Mouse (Mus musculus) hindbrain, embryonic 16.5 days (tissue): ENCODE data around the gene Nckap5. TPM values are rescaled to one million over a fixed set of nuclear protein-coding genes. Genes with fewer than 3 reads are reported as not detected.

Experiments
- ATAC-seq: fragments of 200-750 bp; cut with Nextera tagmentation; 2 replicates; pipeline ENCODE4 v1.8.0; 2017; ENCODE audit warnings: moderate TSS enrichment, moderate library complexity
- H3K27ac ChIP-seq: fragments of 300-500 bp; sonication (generic); 2 replicates; pipeline ENCODE4 v1.5.1; 2014; ENCODE audit warnings: low read depth, mild to moderate bottlenecking, control low read depth, low read length, moderate library complexity
- H3K27me3 ChIP-seq: fragments of 300-500 bp; sonication (generic); replicated peaks from 2 replicates; pipeline ENCODE4 v1.6.1; 2014; ENCODE audit warnings: low read length; ENCODE audit not compliant: control insufficient read depth, insufficient read depth
- H3K36me3 ChIP-seq: fragments of 300-500 bp; sonication (generic); 2 replicates; pipeline ENCODE4 v1.6.1; 2014; ENCODE audit warnings: mild to moderate bottlenecking, low read length, moderate library complexity, mixed read lengths; ENCODE audit not compliant: control insufficient read depth, insufficient read depth
- H3K4me1 ChIP-seq: fragments of 300-500 bp; sonication (generic); 2 replicates; pipeline ENCODE4 v1.6.1; 2014; ENCODE audit warnings: low read depth, low read length; ENCODE audit not compliant: control insufficient read depth, insufficient read depth
- H3K4me2 ChIP-seq: fragments of 300-500 bp; sonication (generic); 2 replicates; pipeline ENCODE4 v1.6.1; 2014; ENCODE audit warnings: mild to moderate bottlenecking, low read length, control low read depth, moderate library complexity
- H3K4me3 ChIP-seq: fragments of 300-500 bp; sonication (generic); 2 replicates; pipeline ENCODE4 v1.5.1; 2014; ENCODE audit warnings: mild to moderate bottlenecking, low read length, control low read depth, moderate library complexity
- H3K9ac ChIP-seq: fragments of 300-500 bp; sonication (generic); 2 replicates; pipeline ENCODE4 v1.6.1; 2014; ENCODE audit warnings: low read depth, mild to moderate bottlenecking, control low read depth, low read length, moderate library complexity
- H3K9me3 ChIP-seq: fragments of 300-500 bp; sonication (generic); 2 replicates; pipeline ENCODE4 v1.6.1; 2014; ENCODE audit warnings: mild to moderate bottlenecking, low read length, moderate library complexity; ENCODE audit not compliant: control insufficient read depth
- WGBS: fragments of 180-500 bp; shearing (Covaris S2); extraction: QIAGEN DNeasy Blood & Tissue Kit; methylation state at CpG from one replicate; pipeline ENCODE4 v1.1.7; 2014; 5-methylcytosine and 5-hydroxymethylcytosine counted together
- polyA plus RNA-seq: library from polyadenylated mRNA; unstranded; fragments of >200 nt; fragmentation: Nextera tagmentation; extraction: Ambion mirVana; gene quantifications from 2 replicates; pipeline ENCODE4 v1.2.1, GENCODE M21; 2015

The Nckap5 gene
- polyA plus RNA-seq, 1 experiment from 2014 or later, result 13.9 TPM

GRCm38 (mm10) chr1:126233196-126233595 lies 597.4 kb downstream of the Nckap5 start:
- Histone ChIP-seq H3K4me3 (no peak overlapping the region), H3K9me3 (no peaks in the 10 kb centered on the region), H3K36me3 (no peaks in the 10 kb centered on the region), H3K27ac (no peak overlapping the region), H3K27me3 (no peaks in the 10 kb centered on the region), H3K4me2 (no peak overlapping the region), H3K9ac (no peak overlapping the region), H3K4me1 (no peaks in the 10 kb centered on the region)
- WGBS, result 79% methylated on average over 4 of the region's 4 CpGs
- no peak for ATAC-seq

DNA sequence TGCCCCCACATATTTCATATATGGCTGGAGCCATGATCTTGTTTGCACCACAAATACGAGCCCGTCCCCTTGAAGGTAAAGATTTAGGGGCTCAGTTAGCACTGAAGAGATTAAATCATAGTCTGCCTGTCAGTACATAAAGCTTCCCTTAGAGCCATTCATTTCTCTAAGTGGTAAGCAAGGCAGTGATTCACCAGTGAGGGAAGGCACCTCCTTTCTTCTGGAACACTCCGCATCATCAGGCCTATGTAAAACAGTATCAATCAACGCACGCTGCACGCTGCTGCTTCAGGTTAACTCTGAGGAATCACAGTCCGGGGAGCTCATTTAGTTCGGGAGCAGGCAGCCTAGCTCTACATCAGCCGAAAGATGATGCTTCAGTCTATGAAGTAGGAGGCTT lies 599.4 kb downstream of the Nckap5 start:
- 76% methylated on average over 9 of the region's 9 CpGs for WGBS
- no peak for ATAC-seq
- H3K4me2 ChIP-seq, result no peak overlapping the region

DNA sequence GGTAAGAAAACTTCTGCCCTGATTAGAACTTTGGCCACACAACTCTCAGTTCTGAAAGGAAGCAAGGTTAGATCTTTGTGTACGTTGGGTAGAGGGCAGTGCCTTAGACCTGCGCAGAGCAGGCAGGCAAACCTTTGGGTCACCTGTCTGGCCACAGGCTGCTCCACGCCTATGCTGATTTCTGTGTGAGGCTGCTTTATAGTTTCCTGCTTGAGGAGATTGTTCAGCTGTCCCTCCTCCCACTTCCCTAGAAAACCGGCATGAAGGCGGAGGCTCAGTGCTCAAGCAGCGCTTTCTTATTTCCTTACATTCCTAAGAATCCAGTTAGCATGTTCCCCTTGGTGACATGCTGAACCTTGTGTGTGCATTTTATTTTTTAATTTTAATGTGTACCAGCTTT lies 620.4 kb downstream of the Nckap5 start:
- H3K9ac ChIP-seq, result no peak overlapping the region
- H3K9me3 ChIP-seq, result no peaks in the 10 kb centered on the region
- no peak for ATAC-seq
- H3K27me3 ChIP-seq, result no peaks in the 10 kb centered on the region
- H3K27ac ChIP-seq, result no peak overlapping the region
- no peaks in the 10 kb centered on the region for H3K4me1 ChIP-seq
- 81% methylated on average over 6 of the region's 6 CpGs for WGBS
- no peaks in the 10 kb centered on the region for H3K36me3 ChIP-seq
- H3K4me3 ChIP-seq, result no peak overlapping the region
- no peak overlapping the region for H3K4me2 ChIP-seq

More for the DNA sequence above, 599.4 kb downstream of the Nckap5 start:
- Histone ChIP-seq H3K9me3 (no peaks in the 10 kb centered on the region), H3K27ac (no peak overlapping the region), H3K9ac (no peak overlapping the region), H3K4me3 (no peak overlapping the region), H3K36me3 (no peaks in the 10 kb centered on the region), H3K4me1 (no peaks in the 10 kb centered on the region), H3K27me3 (no peaks in the 10 kb centered on the region)

DNA sequence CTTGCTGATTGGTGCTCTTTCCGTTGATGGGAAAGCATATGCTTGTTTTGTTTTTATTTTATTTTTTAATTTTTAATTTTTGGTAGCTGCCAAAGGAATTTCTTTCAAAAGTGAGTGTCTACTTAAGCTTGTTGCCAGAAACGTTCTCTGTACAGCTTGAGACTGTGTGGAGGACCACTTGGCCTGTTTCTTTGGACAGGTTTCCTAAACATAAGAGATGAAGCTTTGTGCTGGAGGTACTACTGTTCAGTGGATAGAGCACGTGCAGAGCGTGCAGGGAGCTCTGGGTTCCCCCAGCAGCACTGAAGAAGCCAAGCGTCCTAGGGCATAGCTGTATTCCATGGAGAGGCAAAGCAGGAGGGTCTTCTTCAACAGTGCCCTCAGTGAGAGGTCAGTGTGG lies 620.9 kb downstream of the Nckap5 start:
- no peak for ATAC-seq
- no peaks in the 10 kb centered on the region for H3K27me3 ChIP-seq
- H3K4me2 ChIP-seq, result no peak overlapping the region
- H3K4me3 ChIP-seq, result no peak overlapping the region
- no peak overlapping the region for H3K27ac ChIP-seq
- H3K4me1 ChIP-seq, result no peaks in the 10 kb centered on the region
- no peak overlapping the region for H3K9ac ChIP-seq
- 92% methylated on average over 5 of the region's 5 CpGs for WGBS
- H3K36me3 ChIP-seq, result no peaks in the 10 kb centered on the region
- H3K9me3 ChIP-seq, result no peaks in the 10 kb centered on the region

- Histone ChIP-seq H3K4me3 (no peak overlapping the region), H3K27me3 (no peaks in the 10 kb centered on the region), H3K9ac (no peak overlapping the region), H3K36me3 (no peaks in the 10 kb centered on the region), H3K4me1 (no peaks in the 10 kb centered on the region), H3K4me2 (no peak overlapping the region), H3K27ac (no peak overlapping the region), H3K9me3 (no peaks in the 10 kb centered on the region)
- ATAC-seq, result no peak
- 64% methylated on average over 7 of the region's 7 CpGs for WGBS
Observed at GRCm38 (mm10) chr1:126209131-126209530, 621.5 kb downstream of the Nckap5 start.

DNA sequence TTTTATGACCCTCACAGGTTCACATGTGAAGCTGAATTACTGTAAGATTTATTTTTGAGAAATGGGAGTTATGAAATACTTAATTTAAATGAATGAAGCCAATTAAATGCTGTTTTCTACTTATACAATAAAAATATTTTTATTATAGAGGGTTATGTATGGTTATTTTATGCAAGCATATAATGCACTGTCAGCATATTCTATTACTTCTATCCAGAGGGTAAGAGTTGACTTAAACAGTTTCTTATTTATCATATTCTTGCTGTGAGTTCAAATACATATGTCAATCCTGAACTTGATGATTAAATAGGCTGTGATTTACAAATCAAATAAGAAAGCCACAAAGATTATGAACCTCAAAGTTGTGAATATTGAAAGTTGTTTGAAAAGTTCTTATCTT lies 633.7 kb downstream of the Nckap5 start:
- no peak overlapping the region for H3K4me2 ChIP-seq
- no peak for ATAC-seq
- H3K36me3 ChIP-seq, result no peaks in the 10 kb centered on the region
- no peaks in the 10 kb centered on the region for H3K9me3 ChIP-seq
- no peaks in the 10 kb centered on the region for H3K27me3 ChIP-seq
- H3K27ac ChIP-seq, result no peak overlapping the region
- H3K9ac ChIP-seq, result no peak overlapping the region
- H3K4me1 ChIP-seq, result no peaks in the 10 kb centered on the region
- H3K4me3 ChIP-seq, result no peak overlapping the region

- WGBS, result 85% methylated on average over 4 of the region's 4 CpGs
- no peak overlapping the region for H3K4me3 ChIP-seq
- H3K9ac ChIP-seq, result no peak overlapping the region
- no peaks in the 10 kb centered on the region for H3K9me3 ChIP-seq
- no peak for ATAC-seq
- no peak overlapping the region for H3K27ac ChIP-seq
- no peaks in the 10 kb centered on the region for H3K27me3 ChIP-seq
- H3K36me3 ChIP-seq, result no peaks in the 10 kb centered on the region
- no peak overlapping the region for H3K4me2 ChIP-seq
- H3K4me1 ChIP-seq, result no peaks in the 10 kb centered on the region
Observed at GRCm38 (mm10) chr1:126190353-126190752, 640.2 kb downstream of the Nckap5 start.

DNA sequence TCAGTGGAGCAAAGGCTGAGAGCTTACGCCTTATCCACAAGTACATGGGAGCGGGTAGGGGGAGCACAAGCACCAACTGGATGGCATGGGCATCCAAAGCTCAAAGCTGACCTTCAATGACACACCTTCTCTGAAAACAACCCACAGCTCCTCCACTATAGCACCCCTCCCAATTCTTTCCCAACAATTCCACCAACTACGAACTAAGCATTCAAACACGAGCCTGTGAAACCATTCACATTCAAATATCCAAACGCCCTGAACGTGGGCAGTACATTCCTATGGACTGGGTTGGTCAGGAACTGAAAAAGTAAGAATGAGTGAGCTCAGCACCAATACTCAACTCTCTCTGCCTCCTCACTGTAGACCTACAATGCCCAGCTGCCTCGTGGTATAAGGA lies 646.8 kb downstream of the Nckap5 start:
- H3K9me3 ChIP-seq, result no peaks in the 10 kb centered on the region
- ATAC-seq, result no peak
- H3K9ac ChIP-seq, result no peak overlapping the region
- H3K4me3 ChIP-seq, result no peak overlapping the region
- H3K4me2 ChIP-seq, result no peak overlapping the region
- H3K4me1 ChIP-seq, result no peaks in the 10 kb centered on the region
- no peaks in the 10 kb centered on the region for H3K36me3 ChIP-seq
- WGBS, result 86% methylated on average over 7 of the region's 7 CpGs
- no peak overlapping the region for H3K27ac ChIP-seq
- H3K27me3 ChIP-seq, result no peaks in the 10 kb centered on the region

- Histone ChIP-seq H3K9me3 (no peaks in the 10 kb centered on the region), H3K4me3 (no peak overlapping the region), H3K27me3 (no peaks in the 10 kb centered on the region), H3K4me1 (peaks cover 3% of the 10 kb centered on the region), H3K36me3 (no peaks in the 10 kb centered on the region), H3K9ac (no peak overlapping the region), H3K27ac (no peak overlapping the region), H3K4me2 (no peak overlapping the region)
- ATAC-seq, result no peak
- 24% methylated on average over 1 of the region's 1 CpGs for WGBS
Observed at GRCm38 (mm10) chr1:126168579-126168978, 662.0 kb downstream of the Nckap5 start.

DNA sequence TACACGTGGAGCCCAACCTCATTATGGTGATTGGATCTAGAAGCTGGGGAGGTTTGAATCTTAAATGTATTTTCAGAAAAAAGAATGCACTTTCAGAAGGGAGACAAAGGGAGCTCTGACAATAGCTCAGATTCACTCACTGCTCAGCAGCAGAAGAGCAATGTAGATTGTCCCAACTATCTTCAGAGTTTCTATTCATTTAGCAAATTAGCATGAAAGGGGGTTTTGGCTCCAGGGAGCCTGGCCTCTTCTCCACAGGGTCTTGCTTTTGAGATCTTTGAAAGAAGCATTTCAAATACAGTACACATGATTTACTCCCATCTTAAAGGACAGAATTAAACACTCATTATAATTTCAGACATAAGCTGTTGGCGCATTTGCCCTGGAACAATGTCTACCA lies 662.5 kb downstream of the Nckap5 start:
- H3K9me3 ChIP-seq, result no peaks in the 10 kb centered on the region
- H3K27me3 ChIP-seq, result no peaks in the 10 kb centered on the region
- H3K4me3 ChIP-seq, result no peak overlapping the region
- peaks cover 3% of the 10 kb centered on the region for H3K4me1 ChIP-seq
- no peak overlapping the region for H3K9ac ChIP-seq
- WGBS, result 17% methylated on average over 2 of the region's 2 CpGs
- H3K4me2 ChIP-seq, result no peak overlapping the region
- no peak overlapping the region for H3K27ac ChIP-seq
- 0 out of 2 replicates have a peak, but pooled peaks have one; percentile 56 for ATAC-seq
- no peaks in the 10 kb centered on the region for H3K36me3 ChIP-seq
